Mouse (Mus musculus): ENCODE results near the gene Arg1.

DNA sequence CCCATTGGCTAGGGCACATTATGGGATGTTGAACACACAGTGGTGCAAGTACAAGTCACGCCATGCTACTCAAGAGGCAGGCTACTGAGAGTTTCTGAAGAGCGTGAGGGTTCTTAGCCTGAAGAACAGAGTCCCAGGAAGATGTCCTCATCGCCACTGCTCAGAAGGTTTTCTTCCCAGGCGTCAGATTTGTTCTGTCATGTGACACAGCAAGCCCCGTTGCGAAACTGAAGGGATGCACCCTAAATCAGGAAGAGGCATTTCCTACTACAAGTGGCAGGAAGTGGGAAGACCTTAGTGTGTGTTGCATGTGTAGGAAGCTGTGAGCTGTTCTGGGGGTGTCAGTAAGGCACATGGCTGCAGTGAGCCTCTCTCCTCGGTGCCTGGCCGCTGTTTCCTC lies 16.1 kb downstream of the Arg1 start:
- TF ChIP-seq MYOG (IDR thresholded peaks at IDR 0.05; ENCODE audit: control insufficient read depth in 1 of 3, insufficient read depth in 1 of 3, insufficient read length in 2 of 3, low read depth in 2 of 3) (no peak), POLR2A (IDR thresholded peaks at IDR 0.05; ENCODE audit: insufficient read length, low read depth) (no peak), MYOD1 (IDR thresholded peaks at IDR 0.05; ENCODE audit: control insufficient read depth in 1 of 3, insufficient read length in 2 of 3, low read depth in 2 of 3) (no peak), MAX (IDR thresholded peaks at IDR 0.05; ENCODE audit: low read depth) (no peak), CEBPB (IDR thresholded peaks at IDR 0.05; ENCODE audit: insufficient read depth, poor library complexity, severe bottlenecking) (no peak), POLR2AphosphoS2 (IDR thresholded peaks at IDR 0.05; ENCODE audit: insufficient read length, low read depth) (no peak), USF1 (IDR thresholded peaks at IDR 0.05; ENCODE audit: low read depth) (no peak)
